Comparison of ENCODE assay signal across 39 mouse cellular contexts in the genomic region with DNA sequence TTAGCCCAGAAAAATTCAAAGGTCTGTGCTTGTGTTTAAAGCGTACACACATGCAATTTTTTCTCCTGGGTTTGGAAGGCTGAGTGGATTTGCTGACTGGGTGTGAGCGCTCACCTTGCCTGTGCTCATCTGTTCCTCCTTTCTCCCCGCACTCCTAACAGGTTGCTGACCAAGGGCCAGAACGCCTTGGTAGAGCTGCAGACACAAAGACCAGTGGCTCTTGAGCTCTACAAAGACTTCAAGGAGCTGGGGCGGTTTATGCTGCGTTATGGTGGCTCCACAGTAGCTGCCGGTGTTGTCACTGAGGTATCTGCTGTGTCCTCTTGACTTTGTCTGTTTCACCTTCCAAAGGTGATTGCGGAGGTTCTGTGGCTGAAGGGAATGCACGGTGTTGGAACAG. TPM values are rescaled to one million over a fixed set of nuclear protein-coding genes. Genes with fewer than 3 reads are reported as not detected.
"Had no signal": no experiment of that assay in that cellular context is flagged by ENCODE, and none has a peak within 500 bp of the region (broad histone marks: within the 10 kb centered on the region; RNA-seq: fewer than 3 reads in every experiment).

No protein-coding gene starts in this region.

- H3K4me1 ChIP-seq: limb, embryonic 10.5 days; limb, embryonic 12.5 days; limb, embryonic 13.5 days; limb, embryonic 15.5 days; liver, embryonic 12.5 days; liver, embryonic 13.5 days; liver, embryonic 15.5 days; lung, embryonic 15.5 days; midbrain, embryonic 12.5 days; midbrain, embryonic 13.5 days; midbrain, embryonic 15.5 days; neural tube, embryonic 12.5 days had no signal

- H3K9me3 ChIP-seq: limb, embryonic 10.5 days; limb, embryonic 12.5 days; limb, embryonic 13.5 days; limb, embryonic 15.5 days; liver, embryonic 12.5 days; liver, embryonic 13.5 days; liver, embryonic 15.5 days; lung, embryonic 15.5 days; midbrain, embryonic 10.5 days; midbrain, embryonic 12.5 days; midbrain, embryonic 13.5 days; midbrain, embryonic 15.5 days; neural tube, embryonic 12.5 days had no signal

- H3K27me3 ChIP-seq: limb, embryonic 12.5 days; limb, embryonic 13.5 days; limb, embryonic 15.5 days; liver, embryonic 12.5 days; liver, embryonic 13.5 days; liver, embryonic 15.5 days; lung, embryonic 15.5 days; megakaryocyte, embryonic 14.5 days; midbrain, embryonic 12.5 days; midbrain, embryonic 13.5 days; midbrain, embryonic 15.5 days; neural tube, embryonic 12.5 days had no signal

- H3K27ac ChIP-seq: limb, embryonic 10.5 days; limb, embryonic 12.5 days; limb, embryonic 13.5 days; limb, embryonic 15.5 days; liver, embryonic 12.5 days; liver, embryonic 13.5 days; liver, embryonic 14.5 days; liver, embryonic 15.5 days; lung, embryonic 15.5 days; macrophage; midbrain, embryonic 10.5 days; midbrain, embryonic 12.5 days; midbrain, embryonic 13.5 days; midbrain, embryonic 15.5 days; neural tube, embryonic 12.5 days had no signal

- H3K4me3 ChIP-seq: limb, embryonic 10.5 days; limb, embryonic 12.5 days; limb, embryonic 13.5 days; limb, embryonic 15.5 days; liver, embryonic 12.5 days; liver, embryonic 13.5 days; liver, embryonic 15.5 days; lung, embryonic 15.5 days; megakaryocyte, embryonic 14.5 days; midbrain, embryonic 10.5 days; midbrain, embryonic 12.5 days; midbrain, embryonic 13.5 days; midbrain, embryonic 15.5 days; myocyte; neural tube, embryonic 12.5 days had no signal

- DNase-seq: left cerebral cortex, postnatal 4 days; liver; liver, embryonic 13.5 days; liver, postnatal 0 days; lung, adult 18-20 months; lung, adult 2 months; lung, embryonic 14.5 days; lung, postnatal 10 days; lung, postnatal 14 days; lung, postnatal 36 days; lung, postnatal 4 days; midbrain, embryonic 14.5 days had no signal

- H3K4me2 ChIP-seq: limb, embryonic 12.5 days; limb, embryonic 13.5 days; limb, embryonic 15.5 days; liver, embryonic 11.5 days; liver, embryonic 12.5 days; liver, embryonic 13.5 days; liver, embryonic 15.5 days; lung, embryonic 14.5 days; lung, embryonic 15.5 days; midbrain, embryonic 11.5 days; midbrain, embryonic 12.5 days; midbrain, embryonic 13.5 days; midbrain, embryonic 15.5 days; neural tube, embryonic 12.5 days had no signal

- H3K9ac ChIP-seq: limb, embryonic 12.5 days; limb, embryonic 13.5 days; limb, embryonic 15.5 days; liver, embryonic 12.5 days; liver, embryonic 13.5 days; liver, embryonic 14.5 days; liver, embryonic 15.5 days; liver, postnatal 0 days; lung, embryonic 14.5 days; lung, embryonic 15.5 days; midbrain, embryonic 12.5 days; midbrain, embryonic 13.5 days; midbrain, embryonic 15.5 days; neural tube, embryonic 12.5 days had no signal

- ATAC-seq: liver, embryonic 12.5 days; liver, postnatal 0 days; lung, postnatal 0 days; midbrain, embryonic 13.5 days; midbrain, embryonic 15.5 days; midbrain, embryonic 16.5 days had no signal

RNA-seq across cellular contexts. Expression of gene Aldh8a1, which starts 9.6 kb away (rescaled TPM):
- total RNA-seq: left cerebral cortex, postnatal 10 days; left cerebral cortex, postnatal 4 days; megakaryocyte progenitor cell, adult 5-6 weeks; megakaryocyte-erythroid progenitor cell, adult 5-6 weeks; monocyte, adult 5-6 weeks had no signal
- polyA plus RNA-seq: limb, embryonic 11.5 days; limb, embryonic 12.5 days; limb, embryonic 15.5 days; lung, embryonic 14.5 days; macrophage; midbrain, embryonic 11.5 days; midbrain, embryonic 14.5 days; midbrain, embryonic 16.5 days; midbrain, postnatal 0 days; myocyte; neural tube, embryonic 11.5 days had no signal
